Mouse (Mus musculus): ENCODE data around the gene Misp.

DNA sequence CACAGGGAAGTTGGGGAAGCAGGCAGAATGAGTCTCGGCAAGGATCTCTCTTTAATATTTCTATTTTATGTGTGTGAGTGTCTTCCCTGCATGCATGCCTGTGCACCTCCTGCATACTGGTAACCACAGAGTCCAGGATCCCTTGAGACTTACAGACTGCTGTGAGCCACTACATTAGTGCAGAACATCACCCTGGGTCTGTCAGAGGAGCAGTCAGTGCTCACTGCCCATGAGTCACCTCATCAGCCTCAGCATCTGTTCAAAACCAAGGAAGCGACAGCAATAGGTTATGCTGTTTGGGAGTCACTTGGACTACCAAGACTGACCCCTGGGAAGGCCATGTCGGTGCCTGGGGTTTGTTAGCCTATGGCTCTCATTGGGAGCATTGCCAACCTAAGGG, 21.5 kb downstream of the Misp start:
- no peak for TF ChIP-seq POLR2A (IDR thresholded peaks at IDR 0.05; ENCODE audit: insufficient read depth, low read depth, low read length)
- TF ChIP-seq CTCF (IDR thresholded peaks at IDR 0.05) = no peak

Data from heart, adult 2 months (tissue).